Mouse (Mus musculus) lung, postnatal 0 days (tissue): ENCODE results near the gene Gamt. TPM values are rescaled to one million over a fixed set of nuclear protein-coding genes. Genes with fewer than 3 reads are reported as not detected.
A peak's percentile ranks its signal among the peaks of the same experiment; 100 is the strongest.

Experiments
- ATAC-seq: fragments of 200-750 bp; cut with Nextera tagmentation; 2 replicates; pipeline ENCODE4 v1.8.0; 2017; ENCODE audit warnings: moderate library complexity
- DNase-seq: peaks from one replicate; pipeline ENCODE4 v3.0.0-alpha.2; 2016; ENCODE audit warnings: low spot score
- H3K27ac ChIP-seq: fragments of 300-500 bp; sonication (generic); 2 replicates; pipeline ENCODE4 v1.5.1; 2014; ENCODE audit warnings: antibody characterized with exemption, mild to moderate bottlenecking, low read length, mixed read lengths
- H3K27me3 ChIP-seq: fragments of 300-500 bp; sonication (generic); replicated peaks from 2 replicates; pipeline ENCODE4 v1.6.1; 2014; ENCODE audit warnings: low read length, mixed read lengths; ENCODE audit not compliant: insufficient read depth
- H3K36me3 ChIP-seq: fragments of 300-500 bp; sonication (generic); 2 replicates; pipeline ENCODE4 v1.6.1; 2014; ENCODE audit warnings: low read length, mixed read lengths; ENCODE audit not compliant: insufficient read depth
- H3K4me1 ChIP-seq: fragments of 300-500 bp; sonication (generic); 2 replicates; pipeline ENCODE4 v1.6.1; 2014; ENCODE audit warnings: antibody characterized with exemption, low read depth, low read length, mixed read lengths; ENCODE audit not compliant: insufficient read depth
- H3K4me2 ChIP-seq: fragments of 300-500 bp; sonication (generic); replicated peaks from 2 replicates; pipeline ENCODE4 v1.6.1; 2014; ENCODE audit warnings: low read depth, mild to moderate bottlenecking, low read length, moderate library complexity, mixed read lengths
- H3K4me3 ChIP-seq: fragments of 300-500 bp; sonication (generic); 2 replicates; pipeline ENCODE4 v1.5.1; 2014; ENCODE audit warnings: low read depth, low read length
- H3K9ac ChIP-seq: fragments of 300-500 bp; sonication (generic); replicated peaks from 2 replicates; pipeline ENCODE4 v1.6.1; 2014; ENCODE audit warnings: low read depth, mild to moderate bottlenecking
- H3K9me3 ChIP-seq: fragments of 300-500 bp; sonication (generic); 2 replicates; pipeline ENCODE4 v1.6.1; 2016; ENCODE audit warnings: low read length, mixed read lengths
- CTCF ChIP-seq: IDR thresholded peaks from 2 replicates; pipeline ENCODE4 v1.5.1; 2016; ENCODE audit warnings: antibody characterized with exemption, mild to moderate bottlenecking
- EP300 ChIP-seq: IDR thresholded peaks from 2 replicates; pipeline ENCODE4 v1.6.1; 2016; ENCODE audit warnings: antibody characterized with exemption, mild to moderate bottlenecking, control low read depth
- WGBS: fragments of 180-500 bp; shearing (Covaris S2); extraction: QIAGEN DNeasy Blood & Tissue Kit; methylation state at CpG from one replicate; pipeline ENCODE4 v1.1.7; 2014; 5-methylcytosine and 5-hydroxymethylcytosine counted together
- polyA plus RNA-seq: library from polyadenylated mRNA; unstranded; fragments of >200 nt; fragmentation: Nextera tagmentation; extraction: Ambion mirVana; gene quantifications from 2 replicates; pipeline ENCODE4 v1.2.1, GENCODE M21; 2015

Gamt gene
- polyA plus RNA-seq, 1 experiment from 2014 or later: 23.5 TPM

DNA sequence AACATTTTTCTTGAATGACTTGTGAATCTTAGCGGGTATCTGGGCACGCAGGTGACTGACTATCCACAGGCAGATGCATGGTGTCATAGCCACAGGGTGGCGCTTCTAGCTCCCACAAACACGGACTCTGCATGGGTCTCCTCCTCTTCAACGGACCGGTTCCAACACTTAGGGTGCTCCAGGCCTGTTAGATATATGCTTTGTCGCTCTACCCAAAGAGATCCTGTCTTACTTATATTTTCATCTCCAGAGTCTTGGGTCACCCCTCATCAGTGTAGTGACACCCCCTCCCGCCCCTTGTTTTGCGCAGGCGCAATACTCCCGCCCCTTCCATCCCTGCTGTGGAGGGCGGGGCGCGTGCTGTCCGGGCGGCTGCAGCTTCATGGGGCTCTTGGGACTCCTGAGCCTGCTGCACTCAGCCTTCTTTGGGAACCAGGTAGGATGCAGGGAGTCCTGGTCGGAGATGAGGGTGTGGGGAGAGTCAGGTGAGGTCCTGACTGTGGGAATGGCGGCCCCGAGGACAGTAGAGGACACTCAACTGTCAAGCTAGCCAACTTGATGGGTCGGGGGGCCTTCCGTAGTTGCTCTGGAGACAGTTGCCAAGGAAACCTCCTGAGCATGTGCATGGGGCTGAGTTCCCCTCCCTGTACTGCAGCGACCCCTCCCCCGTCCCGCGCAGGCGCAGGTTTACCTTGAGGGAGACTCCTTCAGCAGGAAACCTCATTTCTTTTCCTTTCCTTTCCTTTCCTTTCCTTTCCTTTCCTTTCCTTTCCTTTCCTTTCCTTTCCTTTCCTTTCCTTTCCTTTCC lies 35.0 kb upstream of the Gamt start, which contains the start of gene Apc2:
TSS of gene Apc2 (plus strand) at position 360 of the 808 bp plus-strand sequence.
- H3K36me3 ChIP-seq: peaks cover 7% of the 10 kb centered on the region; the same call in 1 of the 2 replicates
- 3% methylated on average over 26 of the region's 26 CpGs for WGBS
- DNase-seq: peak; percentile 85
- peaks cover 9% of the 10 kb centered on the region; the same call in 1 of the 2 replicates for H3K4me1 ChIP-seq
- ATAC-seq: peak; percentile 47
- H3K9ac ChIP-seq: no peak within 1 kb of the TSS
- H3K9me3 ChIP-seq: no peaks in the 10 kb centered on the region
- peak within 1 kb of the TSS; percentile 31; the same call in 1 of the 2 replicates for H3K4me3 ChIP-seq
- H3K4me2 ChIP-seq: peak within 1 kb of the TSS; percentile 61
- peaks cover 28% of the 10 kb centered on the region for H3K27me3 ChIP-seq
- no peak within 1 kb of the TSS for H3K27ac ChIP-seq
- TF ChIP-seq EP300 (no peak), CTCF (peak; percentile 80)

DNA sequence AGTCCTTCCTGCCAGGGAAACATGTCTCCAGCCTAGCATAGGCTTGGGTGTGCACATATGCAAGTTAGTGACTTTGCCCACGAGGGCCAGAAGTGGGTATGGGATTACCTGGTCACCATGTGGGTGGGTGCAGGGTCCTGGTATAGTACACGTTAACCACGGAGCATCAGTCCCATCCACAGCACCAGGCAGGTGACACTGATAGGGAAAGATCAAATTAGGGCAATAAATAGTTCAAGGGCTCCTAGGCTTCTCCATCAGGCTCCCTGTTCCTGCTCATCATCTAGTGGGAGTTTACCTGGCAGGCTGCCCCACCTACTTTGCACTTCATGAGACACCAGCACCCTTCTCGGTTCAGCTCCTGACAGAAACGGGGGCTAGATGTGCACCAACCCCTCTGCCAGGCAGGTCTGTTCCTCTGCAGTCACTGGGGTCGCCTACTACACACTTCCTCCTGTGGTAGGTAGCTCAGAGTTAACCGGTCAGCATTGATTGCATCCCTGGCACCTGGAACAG lies 34.0 kb upstream of the Gamt start:
- ATAC-seq (no peak), DNase-seq (no peak)
- H3K27me3 ChIP-seq: peaks cover 22% of the 10 kb centered on the region
- H3K4me3 ChIP-seq: no peak overlapping the region
- TF ChIP-seq CTCF (no peak), EP300 (no peak)
- no peak overlapping the region for H3K4me2 ChIP-seq
- peaks cover 9% of the 10 kb centered on the region; the same call in 1 of the 2 replicates for H3K4me1 ChIP-seq
- 44% methylated on average over 7 of the region's 7 CpGs for WGBS
- H3K27ac ChIP-seq: no peak overlapping the region
- peaks cover 7% of the 10 kb centered on the region; the same call in 1 of the 2 replicates for H3K36me3 ChIP-seq
- no peaks in the 10 kb centered on the region for H3K9me3 ChIP-seq
- H3K9ac ChIP-seq: no peak overlapping the region

DNA sequence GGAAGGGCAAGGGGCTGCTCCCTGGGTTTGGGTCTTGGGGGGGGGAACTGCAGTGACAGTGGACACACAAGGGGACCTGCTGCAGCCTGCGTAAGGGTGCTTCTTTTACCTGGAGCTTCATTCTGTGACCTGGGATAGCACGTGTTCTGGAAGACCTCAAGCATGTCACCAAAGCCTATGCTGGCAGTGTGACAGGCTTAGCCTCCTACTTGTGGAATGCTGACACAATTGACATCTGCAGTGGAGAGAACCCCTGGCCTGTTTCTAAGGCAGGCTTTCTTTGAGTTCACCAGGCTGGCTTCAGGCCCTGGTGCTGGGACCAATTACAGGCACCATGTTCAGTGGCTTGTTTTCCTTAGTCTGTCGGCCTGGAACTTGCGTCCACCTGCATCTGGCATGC lies 33.5 kb upstream of the Gamt start:
- peak; percentile 4 for DNase-seq
- peaks cover 9% of the 10 kb centered on the region; the same call in 1 of the 2 replicates for H3K4me1 ChIP-seq
- no peak overlapping the region for H3K4me2 ChIP-seq
- H3K27me3 ChIP-seq: peaks cover 16% of the 10 kb centered on the region
- no peak for TF ChIP-seq EP300
- TF ChIP-seq CTCF: no peak
- no peak overlapping the region for H3K27ac ChIP-seq
- H3K36me3 ChIP-seq: peaks cover 7% of the 10 kb centered on the region; the same call in 1 of the 2 replicates
- 74% methylated on average over 4 of the region's 4 CpGs for WGBS
- H3K4me3 ChIP-seq: no peak overlapping the region
- no peaks in the 10 kb centered on the region for H3K9me3 ChIP-seq
- H3K9ac ChIP-seq: no peak overlapping the region
- no peak for ATAC-seq

DNA sequence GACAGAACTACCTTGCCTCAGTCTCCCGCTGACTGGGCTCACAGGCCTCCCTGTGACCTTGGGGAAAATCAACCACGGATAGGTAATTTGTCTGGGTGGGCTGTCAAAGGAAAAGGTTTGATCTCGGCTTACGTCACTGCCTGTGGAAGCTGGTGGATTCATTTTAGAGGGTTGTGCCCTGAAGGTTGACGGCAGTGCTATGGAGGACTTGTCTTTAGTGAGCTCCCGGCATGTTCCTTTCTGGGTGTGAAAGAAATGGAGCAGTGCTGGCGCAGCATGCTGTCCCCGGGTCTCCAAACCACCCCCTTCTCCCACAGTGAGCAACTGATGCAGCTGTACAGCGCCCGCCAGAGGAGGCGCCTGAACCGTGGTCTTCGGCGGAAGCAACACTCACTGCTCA lies 32.5 kb upstream of the Gamt start:
- Histone ChIP-seq H3K9me3 (no peaks in the 10 kb centered on the region), H3K27me3 (0 out of 2 replicates have a peak, but pooled peaks cover 7% of the 10 kb centered on the region), H3K36me3 (peaks cover 7% of the 10 kb centered on the region; the same call in 1 of the 2 replicates), H3K9ac (peak overlapping the region; percentile 93), H3K27ac (peak overlapping the region; percentile 88; the same call in 1 of the 2 replicates), H3K4me2 (peak overlapping the region; percentile 69), H3K4me1 (peaks cover 9% of the 10 kb centered on the region; the same call in 1 of the 2 replicates), H3K4me3 (peak overlapping the region; percentile 88)
- TF ChIP-seq EP300: no peak
- TF ChIP-seq CTCF: peak; percentile 31; the same call in 1 of the 2 replicates
- ATAC-seq (no peak), DNase-seq (peak; percentile 15)
- 13% methylated on average over 14 of the region's 14 CpGs for WGBS

DNA sequence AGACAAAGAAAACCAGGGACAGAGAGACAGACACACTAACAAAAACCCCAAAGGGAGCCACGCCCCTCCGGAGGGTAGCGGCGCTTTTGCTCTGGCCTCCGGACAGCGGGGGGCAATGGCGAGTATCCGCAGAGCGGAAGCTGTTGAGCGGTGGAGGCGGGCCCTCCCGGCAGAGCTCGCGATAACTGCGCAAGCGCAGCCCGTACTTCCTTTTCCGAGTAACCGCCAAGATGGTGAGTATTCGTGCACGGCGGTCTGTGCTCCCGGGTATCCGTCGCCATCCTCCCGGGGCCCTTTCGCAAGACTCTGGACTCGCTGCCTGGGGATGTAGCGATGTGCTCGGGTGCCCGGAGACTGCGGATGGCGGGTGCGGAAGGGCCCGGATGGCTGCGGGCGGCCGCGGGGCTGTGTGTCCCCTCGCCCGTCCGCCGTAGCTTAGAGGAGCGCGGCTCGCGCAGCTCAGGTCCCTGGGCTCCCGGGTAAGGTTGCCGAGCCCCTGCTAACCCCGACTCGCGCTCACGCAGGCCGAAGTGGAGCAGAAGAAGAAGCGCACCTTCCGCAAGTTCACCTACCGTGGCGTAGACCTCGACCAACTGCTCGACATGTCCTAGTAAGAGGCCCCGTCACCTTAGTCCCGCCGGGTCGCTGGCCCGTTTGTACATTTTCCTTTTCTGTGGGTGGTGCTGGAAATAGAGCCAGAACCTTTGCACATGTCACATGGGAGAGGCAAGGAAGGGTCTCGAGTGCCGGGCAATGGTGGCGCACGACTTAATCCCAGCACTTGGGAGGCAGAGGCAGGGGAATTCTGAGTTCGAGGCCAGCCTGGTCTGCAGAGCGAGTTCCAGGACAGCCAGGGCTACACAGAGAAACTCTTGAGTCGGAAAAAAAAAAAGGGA lies 31.7 kb upstream of the Gamt start, which contains the start of gene Rps15:
TSS of gene Rps15 (plus strand) at position 203 of the 896 bp plus-strand sequence.
- peak within 1 kb of the TSS; percentile 88 for H3K4me3 ChIP-seq
- peaks cover 9% of the 10 kb centered on the region; the same call in 1 of the 2 replicates for H3K4me1 ChIP-seq
- H3K9ac ChIP-seq: peak within 1 kb of the TSS; percentile 93
- DNase-seq (peak; percentile 99), ATAC-seq (peak; percentile 95)
- H3K27ac ChIP-seq: peak within 1 kb of the TSS; percentile 88
- WGBS: 2% methylated on average over 72 of the region's 72 CpGs
- H3K4me2 ChIP-seq: peak within 1 kb of the TSS; percentile 69
- 0 out of 2 replicates have a peak, but pooled peaks cover 3% of the 10 kb centered on the region for H3K27me3 ChIP-seq
- H3K36me3 ChIP-seq: peaks cover 7% of the 10 kb centered on the region; the same call in 1 of the 2 replicates
- TF ChIP-seq CTCF (peak; percentile 83), EP300 (peak; percentile 56; the same call in 1 of the 2 replicates)
- no peaks in the 10 kb centered on the region for H3K9me3 ChIP-seq
